In the genomic region with DNA sequence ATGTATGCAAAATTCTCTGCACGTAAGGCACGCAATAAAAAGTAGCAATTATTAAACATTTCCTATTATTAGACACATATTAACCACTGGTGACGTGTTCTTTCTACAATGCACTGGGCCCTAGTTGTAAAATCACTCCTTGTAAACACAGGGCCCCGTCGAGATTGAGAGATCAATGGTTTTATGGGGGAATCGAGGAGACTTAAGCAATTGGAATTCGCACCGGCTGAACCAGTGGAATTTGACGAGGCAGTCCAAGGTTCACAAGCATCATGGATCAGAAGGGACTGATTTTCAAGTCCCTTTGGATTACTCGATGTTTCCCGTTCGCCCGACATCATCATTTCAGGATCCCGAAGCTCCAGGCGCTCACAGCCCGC, we compare ENCODE assay signal across 8 mouse cellular contexts. TPM values are rescaled to one million over a fixed set of nuclear protein-coding genes. Genes with fewer than 3 reads are reported as not detected.
DNase-seq lines count a peak whose midpoint lies in the region; ATAC-seq and TF ChIP-seq lines count a peak whose summit lies in the region.

No protein-coding gene starts in this region.

- H3K4me1 ChIP-seq in heart, embryonic 10.5 days = peaks cover 32% of the 10 kb centered on the region; the same call in 1 of the 2 replicates
- peaks cover 11% of the 10 kb centered on the region; the same call in 1 of the 2 replicates for H3K4me1 ChIP-seq in E14TG2a.4 (replicated peaks; ENCODE audit: low read depth, low read length)
- peaks cover 15% of the 10 kb centered on the region for H3K4me1 ChIP-seq in forebrain, postnatal 0 days (ENCODE audit: insufficient read depth)
- peaks cover 45% of the 10 kb centered on the region for H3K4me1 ChIP-seq in liver, embryonic 15.5 days (replicated peaks)

- 65% methylated on average over 16 of the region's 16 CpGs for WGBS in heart, embryonic 10.5 days
- WGBS in forebrain, postnatal 0 days = 24% methylated on average over 16 of the region's 16 CpGs
- 41% methylated on average over 16 of the region's 16 CpGs for WGBS in liver, embryonic 15.5 days (ENCODE audit: insufficient replicate concordance)

- H3K36me3 ChIP-seq in heart, embryonic 10.5 days = peaks cover 11% of the 10 kb centered on the region
- no peaks in the 10 kb centered on the region for H3K36me3 ChIP-seq in E14TG2a.4 (ENCODE audit: insufficient read depth, low read length)
- H3K36me3 ChIP-seq in forebrain, postnatal 0 days (ENCODE audit: insufficient read depth) = no peaks in the 10 kb centered on the region
- peaks cover 6% of the 10 kb centered on the region for H3K36me3 ChIP-seq in liver, embryonic 15.5 days (replicated peaks)

- intact Hi-C loops in heart, postnatal 36 days (cut with DNase I) = loop anchor here (5.0 kb wide), 1 partner anchor 80 kb away; no protein-coding TSS in a partner anchor

- H3K27me3 ChIP-seq in heart, embryonic 10.5 days (ENCODE audit: insufficient read depth, poor library complexity, severe bottlenecking) = no peaks in the 10 kb centered on the region
- H3K27me3 ChIP-seq in E14TG2a.4 (ENCODE audit: insufficient read depth, low read length) = peaks cover 17% of the 10 kb centered on the region
- no peaks in the 10 kb centered on the region for H3K27me3 ChIP-seq in forebrain, postnatal 0 days (ENCODE audit: insufficient read depth, low read length)
- no peaks in the 10 kb centered on the region for H3K27me3 ChIP-seq in liver, embryonic 15.5 days

- no peak for TF ChIP-seq CTCF in E14TG2a.4 (conservative IDR thresholded peaks at IDR 0.05; ENCODE audit: low read length)
- no peak for TF ChIP-seq CTCF in forebrain, postnatal 0 days (IDR thresholded peaks at IDR 0.05; ENCODE audit: low read depth)

- H3K9me3 ChIP-seq in heart, embryonic 10.5 days = no peaks in the 10 kb centered on the region
- peaks cover 25% of the 10 kb centered on the region for H3K9me3 ChIP-seq in E14TG2a.4 (ENCODE audit: low read length)
- no peaks in the 10 kb centered on the region for H3K9me3 ChIP-seq in forebrain, postnatal 0 days (ENCODE audit: low read length)
- H3K9me3 ChIP-seq in liver, embryonic 15.5 days (replicated peaks) = no peaks in the 10 kb centered on the region

- peak overlapping the region; percentile 76 for H3K4me2 ChIP-seq in forebrain, postnatal 0 days (ENCODE audit: low read depth)
- H3K4me2 ChIP-seq in liver, embryonic 15.5 days = peak overlapping the region; percentile 92

- H3K27ac ChIP-seq in heart, embryonic 10.5 days = peak overlapping the region; percentile 91
- H3K27ac ChIP-seq in forebrain, postnatal 0 days (ENCODE audit: low read depth, low read length) = peak overlapping the region; percentile 93
- peak overlapping the region; percentile 76 for H3K27ac ChIP-seq in liver, embryonic 15.5 days (replicated peaks)

- peak overlapping the region; percentile 84 for H3K9ac ChIP-seq in forebrain, postnatal 0 days
- peak overlapping the region; percentile 64 for H3K9ac ChIP-seq in liver, embryonic 15.5 days

- H3K4me3 ChIP-seq in heart, embryonic 10.5 days = peak overlapping the region; percentile 87
- H3K4me3 ChIP-seq in E14TG2a.4 (replicated peaks; ENCODE audit: low read length) = peak overlapping the region; percentile 81
- H3K4me3 ChIP-seq in forebrain, postnatal 0 days (ENCODE audit: low read depth, low read length) = peak overlapping the region; percentile 82
- peak overlapping the region; percentile 83 for H3K4me3 ChIP-seq in liver, embryonic 15.5 days (replicated peaks)

- no peak for ATAC-seq in forebrain, postnatal 0 days
- ATAC-seq in liver, embryonic 15.5 days (ENCODE audit: insufficient read depth) = no peak

- DNase-seq in heart, embryonic 10.5 days (ENCODE audit: low spot score) = no peak
- no peak for DNase-seq in heart, postnatal 36 days
- no peak for DNase-seq in forebrain, postnatal 0 days
- DNase-seq in urinary bladder, postnatal 25 days (ENCODE audit: low spot score) = no peak
- DNase-seq in ovary, postnatal 14 days (ENCODE audit: low spot score) = no peak
- DNase-seq in layer of hippocampus, postnatal 10 days (ENCODE audit: low spot score in 2 of 2) = no peak

RNA-seq across cellular contexts. Expression of a gene that starts 0.5 kb away (rescaled TPM):
- 23.3 and 25.6 TPM in 2 replicates for polyA plus RNA-seq in heart, embryonic 10.5 days (2016; fragmentation: Nextera tagmentation; extraction: Ambion mirVana)
- 10 to 100 TPM; 15.0 to 17.4 TPM for total RNA-seq in heart, postnatal 36 days (2021)
- 53.8 and 59.6 TPM in 2 replicates for total RNA-seq in forebrain, postnatal 0 days (2014; rRNA removed)
- 15.9 and 21.1 TPM in 2 replicates for polyA plus RNA-seq in forebrain, postnatal 0 days (2015; fragmentation: Nextera tagmentation; extraction: Ambion mirVana)
- 13.3 and 14.1 TPM in 2 replicates for polyA plus RNA-seq in liver, embryonic 15.5 days (2015; fragmentation: Nextera tagmentation; extraction: Ambion mirVana)
- total RNA-seq in layer of hippocampus, postnatal 10 days (2021) = 10 to 100 TPM; 59.5 to 61.1 TPM

RNA-seq across cellular contexts. Expression of a gene that starts 26.4 kb away (rescaled TPM):
- polyA plus RNA-seq in heart, embryonic 10.5 days (2016; fragmentation: Nextera tagmentation; extraction: Ambion mirVana) = 0.16 and 0.17 TPM in 2 replicates
- under 1 TPM in 1 of 2 experiments, not detected in 1; 0.08 TPM for total RNA-seq in heart, postnatal 36 days (2021)
- not detected in 2 replicates for total RNA-seq in forebrain, postnatal 0 days (2014; rRNA removed)
- not detected in 2 replicates for polyA plus RNA-seq in forebrain, postnatal 0 days (2015; fragmentation: Nextera tagmentation; extraction: Ambion mirVana)
- polyA plus RNA-seq in liver, embryonic 15.5 days (2015; fragmentation: Nextera tagmentation; extraction: Ambion mirVana) = not detected in 2 replicates
- not detected for total RNA-seq in layer of hippocampus, postnatal 10 days (2021)

RNA-seq across cellular contexts. Expression of a gene that starts 49.3 kb away (rescaled TPM):
- 0.15 and 0.64 TPM in 2 replicates for polyA plus RNA-seq in heart, embryonic 10.5 days (2016; fragmentation: Nextera tagmentation; extraction: Ambion mirVana)
- under 1 TPM in 1 of 2 experiments, not detected in 1; 0.11 TPM for total RNA-seq in heart, postnatal 36 days (2021)
- 12.7 and 16.9 TPM in 2 replicates for total RNA-seq in forebrain, postnatal 0 days (2014; rRNA removed)
- polyA plus RNA-seq in forebrain, postnatal 0 days (2015; fragmentation: Nextera tagmentation; extraction: Ambion mirVana) = 9.5 and 14.7 TPM in 2 replicates
- polyA plus RNA-seq in liver, embryonic 15.5 days (2015; fragmentation: Nextera tagmentation; extraction: Ambion mirVana) = 1.5 TPM in 2 replicates
- 10 to 100 TPM; 16.3 to 16.5 TPM for total RNA-seq in layer of hippocampus, postnatal 10 days (2021)

Comparison
In these comparisons a context has a peak if more than half of its experiments do, and no peak if none do; other contexts are left out.
1. RNA of a gene that starts 49.3 kb away (total RNA-seq): 12.7 to 16.9 TPM in forebrain, postnatal 0 days and 16.3 to 16.5 TPM in layer of hippocampus, postnatal 10 days; 0.11 TPM in heart, postnatal 36 days; every median in the first group is over 10 times any median in the second.
2. Peak in every context shown above with its lines, with median percentiles within 50 percentile points of each other: H3K27ac ChIP-seq and H3K4me3 ChIP-seq.